Comparison of ENCODE assay signal across 35 mouse cellular contexts in genomic region chr3:101270833-101271232, GRCm38 (mm10). TPM values are rescaled to one million over a fixed set of nuclear protein-coding genes. Genes with fewer than 3 reads are reported as not detected.
A peak's percentile ranks its signal among the peaks of the same experiment; 100 is the strongest.
DNase-seq lines count a peak whose midpoint lies in the region; ATAC-seq and TF ChIP-seq lines count a peak whose summit lies in the region.
"Had no signal": no experiment of that assay in that cellular context is flagged by ENCODE, and none has a peak within 500 bp of the region (broad histone marks: within the 10 kb centered on the region; RNA-seq: fewer than 3 reads in every experiment).

No protein-coding gene starts in this region.

- no peaks in the 10 kb centered on the region for H3K9me3 ChIP-seq in liver, postnatal 0 days (ENCODE audit: low read length)
- no peaks in the 10 kb centered on the region for H3K9me3 ChIP-seq in liver, embryonic 11.5 days (ENCODE audit: control insufficient read depth, low read length)
- no peaks in the 10 kb centered on the region for H3K9me3 ChIP-seq in forebrain, postnatal 0 days (ENCODE audit: low read length)
- H3K9me3 ChIP-seq: forebrain, embryonic 15.5 days; G1E; heart, embryonic 10.5 days; heart, embryonic 15.5 days; neural tube, embryonic 12.5 days had no signal

- no peak for DNase-seq in liver, postnatal 0 days
- no peak for DNase-seq in liver, embryonic 11.5 days (ENCODE audit: low spot score)
- DNase-seq in B cell, adult 2 months: peak; percentile 74 to 75
- no peak for DNase-seq in adrenal gland, adult 18-20 months (ENCODE audit: low spot score in 2 of 2)
- no peak for DNase-seq in urinary bladder, postnatal 25 days (ENCODE audit: low spot score)
- no peak for DNase-seq in forebrain, postnatal 0 days
- DNase-seq: adrenal gland, postnatal 14 days; cerebellum, adult 11-12 months; cerebellum, adult 9-11 months; gastrocnemius, postnatal 10 days; heart, postnatal 36 days; kidney, adult 11 months; kidney, postnatal 14 days; right cerebral cortex, postnatal 4 days; thymus, adult 18-20 months; thymus, postnatal 25 days had no signal

- peak overlapping the region; percentile 29; the same call in 1 of the 2 replicates for H3K27ac ChIP-seq in liver, postnatal 0 days (ENCODE audit: low read depth)
- H3K27ac ChIP-seq in liver, embryonic 11.5 days (ENCODE audit: low read depth, low read length): no peak overlapping the region
- peak overlapping the region; percentile 56; the same call in 1 of the 2 replicates for H3K27ac ChIP-seq in bone marrow, adult 2 months (ENCODE audit: control insufficient read depth, insufficient read depth, low read depth, low read length, poor library complexity)
- no peak overlapping the region for H3K27ac ChIP-seq in forebrain, postnatal 0 days (ENCODE audit: low read depth, low read length)
- H3K27ac ChIP-seq: forebrain, embryonic 15.5 days; heart, embryonic 10.5 days; heart, embryonic 15.5 days; hindbrain, embryonic 12.5 days; hindbrain, postnatal 0 days; left cerebral cortex, adult 2 months; limb, embryonic 12.5 days; neural tube, embryonic 12.5 days; stomach, postnatal 0 days had no signal

- no peaks in the 10 kb centered on the region for H3K36me3 ChIP-seq in liver, postnatal 0 days (replicated peaks; ENCODE audit: insufficient read depth, low read length)
- H3K36me3 ChIP-seq in liver, embryonic 11.5 days (ENCODE audit: control insufficient read depth, insufficient read depth, low read length): no peaks in the 10 kb centered on the region
- H3K36me3 ChIP-seq in forebrain, postnatal 0 days (ENCODE audit: insufficient read depth): no peaks in the 10 kb centered on the region
- H3K36me3 ChIP-seq: forebrain, embryonic 15.5 days; G1E; heart, embryonic 10.5 days; heart, embryonic 15.5 days; hindbrain, embryonic 12.5 days; limb, embryonic 12.5 days; neural tube, embryonic 12.5 days had no signal

- no peak for TF ChIP-seq POLR2A in bone marrow, adult 2 months (IDR thresholded peaks at IDR 0.05; ENCODE audit: borderline replicate concordance, control insufficient read depth, low read depth, low read length)

- 0 out of 2 replicates have a peak, but pooled peaks cover 2% of the 10 kb centered on the region for H3K27me3 ChIP-seq in liver, postnatal 0 days (ENCODE audit: insufficient read depth, low read length)
- H3K27me3 ChIP-seq in liver, embryonic 11.5 days (replicated peaks; ENCODE audit: control insufficient read depth, insufficient read depth, low read length): no peaks in the 10 kb centered on the region
- no peaks in the 10 kb centered on the region for H3K27me3 ChIP-seq in forebrain, postnatal 0 days (ENCODE audit: insufficient read depth, low read length)
- H3K27me3 ChIP-seq: forebrain, embryonic 15.5 days; heart, embryonic 15.5 days; hindbrain, embryonic 12.5 days; limb, embryonic 12.5 days; neural tube, embryonic 12.5 days had no signal

- peak; percentile 33; the same call in 1 of the 2 replicates for ATAC-seq in liver, postnatal 0 days
- ATAC-seq in liver, embryonic 11.5 days (replicated peaks; ENCODE audit: low FRiP score): no peak
- peak; percentile 80 for ATAC-seq in megakaryocyte progenitor cell, adult 5-6 weeks (replicated peaks; ENCODE audit: poor library complexity)
- no peak for ATAC-seq in forebrain, postnatal 0 days
- ATAC-seq: forebrain, embryonic 15.5 days; hindbrain, postnatal 0 days; midbrain, embryonic 16.5 days had no signal

- TF ChIP-seq CTCF in liver, postnatal 0 days (IDR thresholded peaks at IDR 0.05; ENCODE audit: low read depth): no peak
- no peak for TF ChIP-seq CTCF in bone marrow, adult 2 months (IDR thresholded peaks at IDR 0.05; ENCODE audit: control insufficient read depth, insufficient read depth, low read length)
- no peak for TF ChIP-seq CTCF in forebrain, postnatal 0 days (IDR thresholded peaks at IDR 0.05; ENCODE audit: low read depth)

- no peak overlapping the region for H3K4me3 ChIP-seq in liver, postnatal 0 days (ENCODE audit: low read depth, low read length)
- no peak overlapping the region for H3K4me3 ChIP-seq in liver, embryonic 11.5 days (ENCODE audit: low read depth, low read length)
- no peak overlapping the region for H3K4me3 ChIP-seq in bone marrow, adult 2 months (replicated peaks; ENCODE audit: control insufficient read depth, low read depth, low read length)
- no peak overlapping the region for H3K4me3 ChIP-seq in forebrain, postnatal 0 days (ENCODE audit: low read depth, low read length)
- H3K4me3 ChIP-seq: forebrain, embryonic 15.5 days; heart, embryonic 10.5 days; heart, embryonic 15.5 days; hindbrain, embryonic 12.5 days; left cerebral cortex, adult 2 months; limb, embryonic 12.5 days; myocyte; neural tube, embryonic 12.5 days had no signal

- no peak overlapping the region for H3K4me2 ChIP-seq in liver, postnatal 0 days (ENCODE audit: low read depth, low read length)
- H3K4me2 ChIP-seq in liver, embryonic 11.5 days: no peak overlapping the region
- H3K4me2 ChIP-seq in forebrain, postnatal 0 days (ENCODE audit: low read depth): no peak overlapping the region
- H3K4me2 ChIP-seq: forebrain, embryonic 15.5 days; heart, embryonic 15.5 days; hindbrain, embryonic 12.5 days; limb, embryonic 12.5 days; midbrain, embryonic 11.5 days; neural tube, embryonic 12.5 days had no signal

- TF ChIP-seq EP300 in liver, postnatal 0 days (IDR thresholded peaks at IDR 0.05; ENCODE audit: low read depth): no peak

- WGBS in liver, postnatal 0 days (ENCODE audit: insufficient replicate concordance): 63% methylated on average over 5 of the region's 5 CpGs
- WGBS in liver, embryonic 11.5 days: 82% methylated on average over 5 of the region's 5 CpGs
- 29% methylated on average over 5 of the region's 5 CpGs for WGBS in bone marrow, adult 2 months
- WGBS in forebrain, postnatal 0 days: 91% methylated on average over 5 of the region's 5 CpGs

- no peaks in the 10 kb centered on the region for H3K4me1 ChIP-seq in liver, postnatal 0 days (ENCODE audit: insufficient read depth)
- no peaks in the 10 kb centered on the region for H3K4me1 ChIP-seq in liver, embryonic 11.5 days (replicated peaks; ENCODE audit: control insufficient read depth, insufficient read depth, low read length)
- H3K4me1 ChIP-seq in bone marrow, adult 2 months (ENCODE audit: control insufficient read depth, insufficient read depth, low read length): peaks cover 3% of the 10 kb centered on the region; the same call in 1 of the 2 replicates
- no peaks in the 10 kb centered on the region for H3K4me1 ChIP-seq in forebrain, postnatal 0 days (ENCODE audit: insufficient read depth)
- H3K4me1 ChIP-seq: forebrain, embryonic 15.5 days; heart, embryonic 10.5 days; heart, embryonic 15.5 days; hindbrain, embryonic 12.5 days; limb, embryonic 12.5 days; neural tube, embryonic 12.5 days had no signal

- no peak overlapping the region for H3K9ac ChIP-seq in liver, postnatal 0 days (replicated peaks)
- H3K9ac ChIP-seq in liver, embryonic 11.5 days (ENCODE audit: low read depth, low read length): no peak overlapping the region
- no peak overlapping the region for H3K9ac ChIP-seq in forebrain, postnatal 0 days
- H3K9ac ChIP-seq: forebrain, embryonic 15.5 days; heart, embryonic 15.5 days; hindbrain, embryonic 12.5 days; limb, embryonic 12.5 days; neural tube, embryonic 12.5 days had no signal

RNA-seq across cellular contexts. Expression of gene Cd2, which starts 16.9 kb away (rescaled TPM):
- 1.8 and 2.5 TPM in 2 replicates for polyA plus RNA-seq in liver, postnatal 0 days (2015; fragmentation: Nextera tagmentation; extraction: Ambion mirVana)
- not detected in 2 replicates for polyA plus RNA-seq in liver, embryonic 11.5 days (2014; fragmentation: Nextera tagmentation; extraction: Ambion mirVana)
- polyA plus RNA-seq in bone marrow, adult 2 months (2011; ENCODE audit: insufficient read depth, insufficient read length, low replicate concordance, missing spikeins): 10.9 and 29.0 TPM in 2 replicates
- total RNA-seq in megakaryocyte progenitor cell, adult 5-6 weeks (2015): not detected in 2 replicates
- total RNA-seq in megakaryocyte progenitor cell, adult 5-6 weeks (2017): not detected in 2 replicates
- total RNA-seq in adrenal gland, adult 18-20 months (2021): 1 to 10 TPM in 1 of 2 experiments, under 1 TPM in 1; 0.76 to 1.5 TPM
- 0.69 TPM in 1 of 2 replicates, not detected in the other for total RNA-seq in forebrain, postnatal 0 days (2014; rRNA removed)
- 0.16 and 0.35 TPM in 2 replicates for polyA plus RNA-seq in forebrain, postnatal 0 days (2015; fragmentation: Nextera tagmentation; extraction: Ambion mirVana)
- total RNA-seq: hindbrain, postnatal 0 days; layer of hippocampus, postnatal 14 days; left cerebral cortex, adult 2 months; left cerebral cortex, postnatal 25 days had no signal
- polyA plus RNA-seq: embryonic facial prominence, embryonic 11.5 days; G1E; hindbrain, embryonic 12.5 days; hindbrain, postnatal 0 days; kidney, embryonic 14.5 days; limb, embryonic 12.5 days; midbrain, embryonic 11.5 days; midbrain, embryonic 16.5 days; myocyte; neural tube, embryonic 12.5 days; stomach, postnatal 0 days had no signal

Comparison
In these comparisons a context has a peak if more than half of its experiments do, and no peak if none do; other contexts are left out.
1. ATAC-seq: peak in liver, postnatal 0 days (single experiment) and megakaryocyte progenitor cell, adult 5-6 weeks (single experiment); none in liver, embryonic 11.5 days (single experiment) and forebrain, postnatal 0 days (single experiment).
2. H3K27ac ChIP-seq: peak in liver, postnatal 0 days (single experiment) and bone marrow, adult 2 months (single experiment); none in liver, embryonic 11.5 days (single experiment) and forebrain, postnatal 0 days (single experiment).
3. DNase-seq: peak in B cell, adult 2 months (2 of 2); none in liver, postnatal 0 days (single experiment), liver, embryonic 11.5 days (single experiment), adrenal gland, adult 18-20 months (0 of 2), urinary bladder, postnatal 25 days (single experiment) and forebrain, postnatal 0 days (single experiment).